ENCODE assay signal across 8 mouse cellular contexts in genomic region chr3:51358660-51359557, GRCm38 (mm10). TPM values are rescaled to one million over a fixed set of nuclear protein-coding genes. Genes with fewer than 3 reads are reported as not detected.
DNase-seq lines count a peak whose midpoint lies in the region; ATAC-seq and TF ChIP-seq lines count a peak whose summit lies in the region.

No protein-coding gene starts in this region.

- H3K9me3 ChIP-seq in G1E (replicated peaks): peaks cover 5% of the 10 kb centered on the region; the same call in 1 of the 2 replicates
- no peaks in the 10 kb centered on the region for H3K9me3 ChIP-seq in forebrain, embryonic 15.5 days
- no peaks in the 10 kb centered on the region for H3K9me3 ChIP-seq in lung, postnatal 0 days (ENCODE audit: low read length)

- ATAC-seq in G1E (ENCODE audit: extremely low read depth, insufficient number of reproducible peaks, low FRiP score, poor library complexity, severe bottlenecking): peak; percentile 24
- ATAC-seq in forebrain, embryonic 15.5 days (replicated peaks): peak; percentile 45
- ATAC-seq in lung, postnatal 0 days: peak; percentile 66

- WGBS in forebrain, embryonic 15.5 days: 2% methylated on average over 50 of the region's 50 CpGs
- WGBS in lung, postnatal 0 days: 1% methylated on average over 50 of the region's 50 CpGs
- WGBS in olfactory bulb, adult 2 months: 6% methylated on average over 50 of the region's 50 CpGs

- H3K27me3 ChIP-seq in G1E (ENCODE audit: insufficient read depth, low read length): peaks cover 12% of the 10 kb centered on the region
- H3K27me3 ChIP-seq in forebrain, embryonic 15.5 days: peaks cover 25% of the 10 kb centered on the region
- H3K27me3 ChIP-seq in lung, postnatal 0 days (replicated peaks; ENCODE audit: insufficient read depth, low read length): no peaks in the 10 kb centered on the region

- intact Hi-C loops in heart, postnatal 36 days (cut with DNase I): no loop called here

- peak overlapping the region; percentile 31 for H3K9ac ChIP-seq in forebrain, embryonic 15.5 days (replicated peaks)
- 0 out of 2 replicates have a peak overlapping the region, but pooled peaks have one; percentile 16 for H3K9ac ChIP-seq in lung, postnatal 0 days (replicated peaks; ENCODE audit: low read depth)

- H3K4me2 ChIP-seq in forebrain, embryonic 15.5 days (replicated peaks): peak overlapping the region; percentile 46
- H3K4me2 ChIP-seq in lung, postnatal 0 days (replicated peaks; ENCODE audit: low read depth, low read length): peak overlapping the region; percentile 79

- TF ChIP-seq CTCF in G1E (IDR thresholded peaks at IDR 0.05; ENCODE audit: low read depth, low read length): no peak
- TF ChIP-seq CTCF in lung, postnatal 0 days (IDR thresholded peaks at IDR 0.05): no peak
- TF ChIP-seq CTCF in olfactory bulb, adult 2 months (IDR thresholded peaks at IDR 0.05; ENCODE audit: insufficient read depth, low read depth, low read length): no peak

- H3K4me1 ChIP-seq in G1E (ENCODE audit: insufficient read depth, low read depth, low read length): peaks cover 37% of the 10 kb centered on the region
- H3K4me1 ChIP-seq in forebrain, embryonic 15.5 days: peaks cover 8% of the 10 kb centered on the region
- no peaks in the 10 kb centered on the region for H3K4me1 ChIP-seq in lung, postnatal 0 days (ENCODE audit: insufficient read depth, low read depth, low read length)
- H3K4me1 ChIP-seq in olfactory bulb, adult 2 months (ENCODE audit: control insufficient read depth, insufficient read depth, low read length): peaks cover 7% of the 10 kb centered on the region

- TF ChIP-seq EP300 in lung, postnatal 0 days (IDR thresholded peaks at IDR 0.05): no peak

- peak overlapping the region; percentile 77 for H3K4me3 ChIP-seq in G1E (ENCODE audit: low read depth, low read length)
- H3K4me3 ChIP-seq in forebrain, embryonic 15.5 days: peak overlapping the region; percentile 40
- H3K4me3 ChIP-seq in lung, postnatal 0 days (ENCODE audit: low read depth, low read length): peak overlapping the region; percentile 47
- H3K4me3 ChIP-seq in olfactory bulb, adult 2 months (ENCODE audit: insufficient read depth, low read depth, low read length): peak overlapping the region; percentile 43

- no peak for TF ChIP-seq POLR2A in olfactory bulb, adult 2 months (IDR thresholded peaks at IDR 0.05; ENCODE audit: insufficient read depth, low read depth, low read length)

- no peak overlapping the region for H3K27ac ChIP-seq in forebrain, embryonic 15.5 days (replicated peaks)
- H3K27ac ChIP-seq in lung, postnatal 0 days (ENCODE audit: low read length): no peak overlapping the region
- H3K27ac ChIP-seq in olfactory bulb, adult 2 months (ENCODE audit: insufficient read depth, low read depth, low read length): no peak overlapping the region

- H3K36me3 ChIP-seq in G1E (replicated peaks): no peaks in the 10 kb centered on the region
- H3K36me3 ChIP-seq in forebrain, embryonic 15.5 days: no peaks in the 10 kb centered on the region
- H3K36me3 ChIP-seq in lung, postnatal 0 days (ENCODE audit: insufficient read depth, low read length): no peaks in the 10 kb centered on the region

- DNase-seq in G1E (ENCODE audit: low spot score): no peak
- peak; percentile 76 for DNase-seq in c-Kit-negative CD71-positive TER-119-positive erythroid progenitor cells, embryonic 14.5 days (ENCODE audit: low read depth, low spot score)
- peak; percentile 67 to 75 for DNase-seq in heart, postnatal 36 days
- peak; percentile 27 for DNase-seq in layer of hippocampus, adult 9-11 months
- DNase-seq in lung, postnatal 0 days (ENCODE audit: low spot score): peak; percentile 64
- DNase-seq in thymus, postnatal 14 days: peak; percentile 88

RNA-seq across cellular contexts. Expression of gene Elf2, which starts 18.4 kb away (rescaled TPM):
- 67.8 and 73.6 TPM in 2 replicates for total RNA-seq in G1E (2014; fragmentation: Nextera tagmentation)
- total RNA-seq in G1E (2017): 98.1 and 111 TPM in 2 replicates
- polyA plus RNA-seq in G1E (2012): 38.1 and 52.6 TPM in 2 replicates
- polyA plus RNA-seq in forebrain, embryonic 15.5 days (2015; fragmentation: Nextera tagmentation; extraction: Ambion mirVana): 53.6 and 54.8 TPM in 2 replicates
- total RNA-seq in heart, postnatal 36 days (2021): 10 to 100 TPM; 53.8 to 62.2 TPM
- 55.8 and 62.6 TPM in 2 replicates for polyA plus RNA-seq in lung, postnatal 0 days (2015; fragmentation: Nextera tagmentation; extraction: Ambion mirVana)
- not detected in 2 replicates for polyA plus RNA-seq in olfactory bulb, adult 2 months (2012; ENCODE audit: insufficient read depth, insufficient read length, low replicate concordance, missing spikeins)

RNA-seq across cellular contexts. Expression of gene Mgarp, which starts 37.6 kb away (rescaled TPM):
- total RNA-seq in G1E (2014; fragmentation: Nextera tagmentation) (5.6 and 6.6 TPM in 2 replicates), G1E (2017) (20.3 and 24.7 TPM in 2 replicates)
- 14.4 and 16.8 TPM in 2 replicates for polyA plus RNA-seq in G1E (2012)
- 0.50 and 0.60 TPM in 2 replicates for polyA plus RNA-seq in forebrain, embryonic 15.5 days (2015; fragmentation: Nextera tagmentation; extraction: Ambion mirVana)
- under 1 TPM in 1 of 2 experiments, not detected in 1; 0.33 TPM for total RNA-seq in heart, postnatal 36 days (2021)
- not detected in 2 replicates for polyA plus RNA-seq in lung, postnatal 0 days (2015; fragmentation: Nextera tagmentation; extraction: Ambion mirVana)
- not detected in 2 replicates for polyA plus RNA-seq in olfactory bulb, adult 2 months (2012; ENCODE audit: insufficient read depth, insufficient read length, low replicate concordance, missing spikeins)

RNA-seq across cellular contexts. Expression of gene Ndufc1, which starts 49.9 kb away (rescaled TPM):
- total RNA-seq in G1E (2014; fragmentation: Nextera tagmentation): 199 and 247 TPM in 2 replicates
- total RNA-seq in G1E (2017): 106 and 114 TPM in 2 replicates
- polyA plus RNA-seq in G1E (2012): 16.7 and 38.6 TPM in 2 replicates
- polyA plus RNA-seq in forebrain, embryonic 15.5 days (2015; fragmentation: Nextera tagmentation; extraction: Ambion mirVana): 732 and 752 TPM in 2 replicates
- total RNA-seq in heart, postnatal 36 days (2021): 1,000 to 10,000 TPM; 1,613 to 1,736 TPM
- 498 and 517 TPM in 2 replicates for polyA plus RNA-seq in lung, postnatal 0 days (2015; fragmentation: Nextera tagmentation; extraction: Ambion mirVana)
- polyA plus RNA-seq in olfactory bulb, adult 2 months (2012; ENCODE audit: insufficient read depth, insufficient read length, low replicate concordance, missing spikeins): not detected in 2 replicates

RNA-seq across cellular contexts. Expression of gene Naa15, which starts 56.0 kb away (rescaled TPM):
- total RNA-seq in G1E (2014; fragmentation: Nextera tagmentation) (131 and 138 TPM in 2 replicates), G1E (2017) (52.5 and 63.5 TPM in 2 replicates)
- polyA plus RNA-seq in G1E (2012): 15.9 and 28.6 TPM in 2 replicates
- 56.5 and 65.6 TPM in 2 replicates for polyA plus RNA-seq in forebrain, embryonic 15.5 days (2015; fragmentation: Nextera tagmentation; extraction: Ambion mirVana)
- total RNA-seq in heart, postnatal 36 days (2021): 10 to 100 TPM; 42.8 to 48.4 TPM
- polyA plus RNA-seq in lung, postnatal 0 days (2015; fragmentation: Nextera tagmentation; extraction: Ambion mirVana): 12.7 and 16.9 TPM in 2 replicates
- polyA plus RNA-seq in olfactory bulb, adult 2 months (2012; ENCODE audit: insufficient read depth, insufficient read length, low replicate concordance, missing spikeins): not detected in 2 replicates

Comparison
In these comparisons a context has a peak if more than half of its experiments do, and no peak if none do; other contexts are left out.
1. RNA of gene Ndufc1, which starts 49.9 kb away (polyA plus RNA-seq): 732 to 752 TPM in forebrain, embryonic 15.5 days, 498 to 517 TPM in lung, postnatal 0 days and 16.7 to 38.6 TPM in G1E; not detected in olfactory bulb, adult 2 months; every median in the first group is over 10 times any median in the second.
2. Peak in every context shown above with its lines, with median percentiles within 50 percentile points of each other: ATAC-seq and H3K4me3 ChIP-seq.